Mouse (Mus musculus) T-helper 1 cell (primary cell): ENCODE results near the gene Intu.

Source experiments
- in situ Hi-C: fragments of 300-600 bp; cut with MboI, MseI; formaldehyde crosslinking; loops from one replicate; pipeline ENCODE4 v1.15.1; 2025; ENCODE audit warnings: high pct_unique_total_duplicates

The Intu gene

DNA sequence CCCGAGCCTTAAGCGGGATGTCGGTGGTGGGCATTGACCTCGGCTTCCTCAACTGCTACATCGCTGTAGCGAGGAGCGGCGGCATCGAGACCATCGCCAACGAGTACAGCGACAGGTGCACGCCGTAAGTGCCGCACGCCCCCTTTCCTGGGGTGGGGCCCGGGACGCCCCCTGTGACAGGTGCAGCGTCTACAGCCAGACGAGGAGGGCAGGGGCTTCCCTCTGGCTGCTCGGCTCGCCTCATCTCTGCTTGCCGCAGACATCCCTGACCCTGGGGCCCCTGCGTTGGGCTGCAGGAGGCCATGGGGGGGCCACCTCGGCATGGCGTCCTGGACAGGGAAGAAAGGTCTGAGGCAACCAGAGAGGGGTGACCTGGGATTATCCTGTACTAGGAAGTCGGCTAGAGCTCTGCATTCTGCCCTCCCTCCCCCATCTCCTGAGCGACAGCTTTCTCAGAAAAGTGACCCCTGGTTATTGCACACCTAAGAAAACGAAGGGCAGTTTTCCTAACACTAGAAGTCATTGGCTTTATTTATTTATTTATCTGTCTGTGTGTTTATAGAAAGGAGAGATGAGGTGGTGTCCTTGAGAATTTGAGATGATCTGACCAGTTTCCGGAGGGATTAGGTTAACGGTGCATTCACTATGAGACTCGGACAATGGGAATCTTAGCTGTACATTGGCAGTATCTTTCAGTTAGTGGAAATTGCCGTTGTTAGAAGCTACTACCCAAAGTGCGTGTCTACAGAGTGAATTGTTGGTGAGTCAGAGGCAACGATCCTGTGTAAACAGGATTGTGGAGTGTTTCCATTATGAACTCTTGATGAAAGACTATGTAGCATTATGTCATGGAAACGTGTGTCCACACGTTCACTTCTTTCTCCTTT lies 214.8 kb downstream of the Intu start:
- in situ Hi-C loops: no loop called here
